Mouse (Mus musculus): ENCODE measurements around the gene Arhgef17. TPM values are rescaled to one million over a fixed set of nuclear protein-coding genes. Genes with fewer than 3 reads are reported as not detected.

The Arhgef17 gene
- total RNA-seq, 1 experiment, result 23.2 TPM

GRCm38 (mm10) chr7:100843866-100844265 lies 88.0 kb downstream of the Arhgef17 start:
- no peak for DNase-seq (ENCODE audit: low read depth, low spot score)
- Histone ChIP-seq H3K4me1 (ENCODE audit: control insufficient read depth in 2 of 2, insufficient read depth in 2 of 2, low read length in 2 of 2, poor library complexity in 1 of 2) (no peaks in the 10 kb centered on the region), H3K4me3 (ENCODE audit: insufficient read depth in 1 of 2, low read depth in 1 of 2, low read length in 2 of 2, poor library complexity in 1 of 2, severe bottlenecking in 1 of 2) (no peak overlapping the region), H3K9ac (ENCODE audit: insufficient read depth, low read depth, low read length, poor library complexity, severe bottlenecking) (no peak overlapping the region), H3K27ac (ENCODE audit: insufficient read depth, low read depth, low read length, poor library complexity, severe bottlenecking) (no peak overlapping the region), H3K36me3 (ENCODE audit: control insufficient read depth, insufficient read depth, low read length, poor library complexity, severe bottlenecking) (no peaks in the 10 kb centered on the region; the same call in 1 of the 2 replicates), H3K9me3 (ENCODE audit: control insufficient read depth, insufficient read depth, low read depth, low read length) (peaks cover 2% of the 10 kb centered on the region; the same call in 1 of the 2 replicates)
- in situ Hi-C loops (cut with MboI; ENCODE audit: low sequenced_read_pairs in 2 of 2, unreplicated experiment in 2 of 2), result no loop called here
- TF ChIP-seq CHD2 (IDR thresholded peaks at IDR 0.05; ENCODE audit: low read depth, low read length) (no peak), ZNF384 (IDR thresholded peaks at IDR 0.05; ENCODE audit: low read depth, low read length) (no peak), ZC3H11A (IDR thresholded peaks at IDR 0.05; ENCODE audit: borderline replicate concordance, low read depth, low read length) (no peak), HCFC1 (IDR thresholded peaks at IDR 0.05; ENCODE audit: borderline replicate concordance, insufficient read depth, low read length) (no peak), MAFK (IDR thresholded peaks at IDR 0.05; ENCODE audit: insufficient read depth, low read depth, low read length) (no peak)

- Histone ChIP-seq H3K9ac (ENCODE audit: insufficient read depth, low read depth, low read length, poor library complexity, severe bottlenecking) (no peak overlapping the region), H3K4me1 (ENCODE audit: control insufficient read depth in 2 of 2, insufficient read depth in 2 of 2, low read length in 2 of 2, poor library complexity in 1 of 2) (no peaks in the 10 kb centered on the region), H3K27ac (ENCODE audit: insufficient read depth, low read depth, low read length, poor library complexity, severe bottlenecking) (no peak overlapping the region), H3K4me3 (ENCODE audit: insufficient read depth in 1 of 2, low read depth in 1 of 2, low read length in 2 of 2, poor library complexity in 1 of 2, severe bottlenecking in 1 of 2) (no peak overlapping the region), H3K36me3 (ENCODE audit: control insufficient read depth, insufficient read depth, low read length, poor library complexity, severe bottlenecking) (peaks cover 2% of the 10 kb centered on the region), H3K9me3 (ENCODE audit: control insufficient read depth, insufficient read depth, low read depth, low read length) (peaks cover 2% of the 10 kb centered on the region; the same call in 1 of the 2 replicates)
- DNase-seq (ENCODE audit: low read depth, low spot score), result no peak
- no peak for TF ChIP-seq ZNF384 (IDR thresholded peaks at IDR 0.05; ENCODE audit: low read depth, low read length)
- TF ChIP-seq HCFC1 (IDR thresholded peaks at IDR 0.05; ENCODE audit: borderline replicate concordance, insufficient read depth, low read length), result no peak
- no peak for TF ChIP-seq ZC3H11A (IDR thresholded peaks at IDR 0.05; ENCODE audit: borderline replicate concordance, low read depth, low read length)
- no peak for TF ChIP-seq CHD2 (IDR thresholded peaks at IDR 0.05; ENCODE audit: low read depth, low read length)
- TF ChIP-seq MAFK (IDR thresholded peaks at IDR 0.05; ENCODE audit: insufficient read depth, low read depth, low read length), result no peak
- in situ Hi-C loops (cut with MboI; ENCODE audit: low sequenced_read_pairs in 2 of 2, unreplicated experiment in 2 of 2), result no loop called here
These were observed 89.7 kb downstream of the Arhgef17 start for GRCm38 (mm10) chr7:100842175-100842574.

GRCm38 (mm10) chr7:100841608-100842007 lies 90.3 kb downstream of the Arhgef17 start:
- Histone ChIP-seq H3K4me1 (ENCODE audit: control insufficient read depth in 2 of 2, insufficient read depth in 2 of 2, low read length in 2 of 2, poor library complexity in 1 of 2) (no peaks in the 10 kb centered on the region), H3K9ac (ENCODE audit: insufficient read depth, low read depth, low read length, poor library complexity, severe bottlenecking) (no peak overlapping the region), H3K27ac (ENCODE audit: insufficient read depth, low read depth, low read length, poor library complexity, severe bottlenecking) (no peak overlapping the region), H3K9me3 (ENCODE audit: control insufficient read depth, insufficient read depth, low read depth, low read length) (peaks cover 2% of the 10 kb centered on the region; the same call in 1 of the 2 replicates), H3K36me3 (ENCODE audit: control insufficient read depth, insufficient read depth, low read length, poor library complexity, severe bottlenecking) (peaks cover 4% of the 10 kb centered on the region), H3K4me3 (ENCODE audit: insufficient read depth in 1 of 2, low read depth in 1 of 2, low read length in 2 of 2, poor library complexity in 1 of 2, severe bottlenecking in 1 of 2) (no peak overlapping the region)
- DNase-seq (ENCODE audit: low read depth, low spot score), result no peak
- TF ChIP-seq HCFC1 (IDR thresholded peaks at IDR 0.05; ENCODE audit: borderline replicate concordance, insufficient read depth, low read length), result no peak
- in situ Hi-C loops (cut with MboI; ENCODE audit: low sequenced_read_pairs in 2 of 2, unreplicated experiment in 2 of 2), result no loop called here

- Histone ChIP-seq H3K36me3 (ENCODE audit: control insufficient read depth, insufficient read depth, low read length, poor library complexity, severe bottlenecking) (peaks cover 7% of the 10 kb centered on the region), H3K27ac (ENCODE audit: insufficient read depth, low read depth, low read length, poor library complexity, severe bottlenecking) (no peak overlapping the region), H3K9ac (ENCODE audit: insufficient read depth, low read depth, low read length, poor library complexity, severe bottlenecking) (no peak overlapping the region), H3K4me1 (ENCODE audit: control insufficient read depth in 2 of 2, insufficient read depth in 2 of 2, low read length in 2 of 2, poor library complexity in 1 of 2) (no peaks in the 10 kb centered on the region), H3K9me3 (ENCODE audit: control insufficient read depth, insufficient read depth, low read depth, low read length) (peaks cover 2% of the 10 kb centered on the region; the same call in 1 of the 2 replicates), H3K4me3 (ENCODE audit: insufficient read depth in 1 of 2, low read depth in 1 of 2, low read length in 2 of 2, poor library complexity in 1 of 2, severe bottlenecking in 1 of 2) (no peak overlapping the region)
- TF ChIP-seq MAFK (IDR thresholded peaks at IDR 0.05; ENCODE audit: insufficient read depth, low read depth, low read length) (no peak), ZNF384 (IDR thresholded peaks at IDR 0.05; ENCODE audit: low read depth, low read length) (no peak), ZC3H11A (IDR thresholded peaks at IDR 0.05; ENCODE audit: borderline replicate concordance, low read depth, low read length) (no peak), HCFC1 (IDR thresholded peaks at IDR 0.05; ENCODE audit: borderline replicate concordance, insufficient read depth, low read length) (no peak), CHD2 (IDR thresholded peaks at IDR 0.05; ENCODE audit: low read depth, low read length) (no peak)
- no peak for DNase-seq (ENCODE audit: low read depth, low spot score)
- in situ Hi-C loops (cut with MboI; ENCODE audit: low sequenced_read_pairs in 2 of 2, unreplicated experiment in 2 of 2), result no loop called here
These were observed 91.0 kb downstream of the Arhgef17 start for GRCm38 (mm10) chr7:100840906-100841305.
